Mouse (Mus musculus) MEL (cell line): ENCODE data around the gene Rab11fip3. TPM values are rescaled to one million over a fixed set of nuclear protein-coding genes. Genes with fewer than 3 reads are reported as not detected.

ENCODE experiments used
- DNase-seq: peaks from one replicate; pipeline ENCODE4 v3.0.0; 2011; ENCODE audit warnings: low read depth, low spot score
- H3K27ac ChIP-seq: 2 replicates; pipeline ENCODE4 v1.5.1; 2012; ENCODE audit warnings: low read depth, mild to moderate bottlenecking, control low read depth, low read length, moderate library complexity; ENCODE audit not compliant: control insufficient read depth
- H3K27me3 ChIP-seq, 2 experiments: fragments of 150-350 bp in 1 of 2; sonication (generic) in 1 of 2; 2 replicates each; pipeline ENCODE4 v1.6.1; 2012; ENCODE audit warnings: low read length in 2 of 2, mild to moderate bottlenecking in 2 of 2, improper control_type of control experiment in 1 of 2, moderate library complexity in 1 of 2; ENCODE audit not compliant: insufficient read depth in 2 of 2, control insufficient read depth in 1 of 2
- H3K36me3 ChIP-seq, 2 experiments: 2 replicates each; pipeline ENCODE4 v1.6.1; 2012 to 2014; ENCODE audit warnings: low read length in 2 of 2, improper control_type of control experiment in 1 of 2, inconsistent platforms in 1 of 2, mild to moderate bottlenecking in 1 of 2; ENCODE audit not compliant: insufficient read depth in 2 of 2, control insufficient read depth in 1 of 2
- H3K4me1 ChIP-seq, 2 experiments: fragments of 150-350 bp in 1 of 2; sonication (generic) in 1 of 2; 2 replicates each; pipeline ENCODE4 v1.6.1; 2012; ENCODE audit warnings: low read length in 2 of 2, improper control_type of control experiment in 1 of 2, mild to moderate bottlenecking in 1 of 2; ENCODE audit not compliant: insufficient read depth in 2 of 2, control insufficient read depth in 1 of 2
- H3K4me3 ChIP-seq, 2 experiments: fragments of 150-350 bp in 1 of 2; sonication (generic) in 1 of 2; 2 replicates each; pipeline ENCODE4 v1.5.1; 2012; ENCODE audit warnings: low read depth in 2 of 2, low read length in 2 of 2, mild to moderate bottlenecking in 2 of 2, moderate library complexity in 2 of 2, control low read depth in 1 of 2, improper control_type of control experiment in 1 of 2; ENCODE audit not compliant: control insufficient read depth in 1 of 2, insufficient read depth in 1 of 2
- H3K79me2 ChIP-seq: 2 replicates; pipeline ENCODE4 v1.6.1; 2012; ENCODE audit warnings: mild to moderate bottlenecking, low read length, moderate library complexity; ENCODE audit not compliant: control insufficient read depth, poor library complexity, insufficient read depth
- H3K9ac ChIP-seq: 2 replicates; pipeline ENCODE4 v1.6.1; 2012; ENCODE audit warnings: low read depth, mild to moderate bottlenecking, control low read depth, low read length, moderate library complexity; ENCODE audit not compliant: control insufficient read depth, poor library complexity, severe bottlenecking
- H3K9me3 ChIP-seq: fragments of 150-350 bp; sonication (generic); replicated peaks from 2 replicates; pipeline ENCODE4 v1.6.1; 2012; ENCODE audit warnings: mild to moderate bottlenecking, low read length, improper control_type of control experiment, moderate library complexity; ENCODE audit not compliant: insufficient read depth
- BHLHE40 ChIP-seq: IDR thresholded peaks from 2 replicates; pipeline ENCODE4 v1.6.1; 2012; ENCODE audit warnings: low read depth, mild to moderate bottlenecking, inconsistent platforms, low read length, improper control_type of control experiment, borderline replicate concordance
- E2F4 ChIP-seq: IDR thresholded peaks from 2 replicates; pipeline ENCODE4 v1.6.1; 2011; ENCODE audit warnings: low read depth, low read length, improper control_type of control experiment, borderline replicate concordance
- ELF1 ChIP-seq: IDR thresholded peaks from 2 replicates; pipeline ENCODE4 v1.6.1; 2014; ENCODE audit warnings: low read depth, mild to moderate bottlenecking, inconsistent platforms, low read length, improper control_type of control experiment, moderate library complexity
- EP300 ChIP-seq, 2 experiments: IDR thresholded peaks; 2 replicates each; pipeline ENCODE4 v1.6.1; 2011; ENCODE audit warnings: improper control_type of control experiment in 2 of 2, low read length in 2 of 2, low read depth in 1 of 2, mild to moderate bottlenecking in 1 of 2
- ETS1 ChIP-seq: IDR thresholded peaks from 2 replicates; pipeline ENCODE4 v1.6.1; 2012; ENCODE audit warnings: low read depth, mild to moderate bottlenecking, inconsistent platforms, low read length, improper control_type of control experiment, moderate library complexity
- GATA1 ChIP-seq: IDR thresholded peaks from 2 replicates; pipeline ENCODE4 v1.6.1; 2011; ENCODE audit warnings: low read depth, low read length, improper control_type of control experiment
- JUND ChIP-seq: IDR thresholded peaks from 2 replicates; pipeline ENCODE4 v1.6.1; 2011; ENCODE audit warnings: low read depth, mild to moderate bottlenecking, improper control_type of control experiment, low read length
- KAT2A ChIP-seq: conservative IDR thresholded peaks from 2 replicates; pipeline ENCODE4 v1.6.1; 2012; ENCODE audit warnings: low read depth, low read length, improper control_type of control experiment, inconsistent platforms
- MAFK ChIP-seq: IDR thresholded peaks from 2 replicates; pipeline ENCODE4 v1.6.1; 2011; ENCODE audit warnings: low read depth, mild to moderate bottlenecking, low read length, improper control_type of control experiment, borderline replicate concordance
- MAZ ChIP-seq: IDR thresholded peaks from 2 replicates; pipeline ENCODE4 v1.6.1; 2012; ENCODE audit warnings: low read depth, mild to moderate bottlenecking, inconsistent platforms, low read length, improper control_type of control experiment
- MEF2A ChIP-seq: IDR thresholded peaks from 2 replicates; pipeline ENCODE4 v1.6.1; 2014; ENCODE audit warnings: low read depth, mild to moderate bottlenecking, inconsistent platforms, low read length, improper control_type of control experiment; ENCODE audit not compliant: poor library complexity, insufficient replicate concordance, severe bottlenecking; ENCODE audit errors: extremely low read depth
- MXI1 ChIP-seq: IDR thresholded peaks from 2 replicates; pipeline ENCODE4 v1.6.1; 2011; ENCODE audit warnings: mild to moderate bottlenecking, low read depth, low read length, improper control_type of control experiment
- NRF1 ChIP-seq: IDR thresholded peaks from 2 replicates; pipeline ENCODE4 v1.6.1; 2014; ENCODE audit warnings: low read depth, mild to moderate bottlenecking, inconsistent platforms, low read length, improper control_type of control experiment, moderate library complexity; ENCODE audit not compliant: poor library complexity, insufficient read depth, severe bottlenecking
- POLR2A ChIP-seq, 2 experiments: IDR thresholded peaks; 2 replicates each; pipeline ENCODE4 v1.6.1; 2011 to 2012; ENCODE audit warnings: low read length in 2 of 2, mild to moderate bottlenecking in 2 of 2, control low read depth in 1 of 2, improper control_type of control experiment in 1 of 2, low read depth in 1 of 2, moderate library complexity in 1 of 2; ENCODE audit not compliant: control insufficient read depth in 1 of 2, insufficient read depth in 1 of 2, poor library complexity in 1 of 2
- POLR2AphosphoS2 ChIP-seq: IDR thresholded peaks from 2 replicates; pipeline ENCODE4 v1.6.1; 2011; ENCODE audit warnings: low read length, improper control_type of control experiment
- RCOR1 ChIP-seq: IDR thresholded peaks from 2 replicates; pipeline ENCODE4 v1.6.1; 2012; ENCODE audit warnings: low read depth, mild to moderate bottlenecking, inconsistent platforms, low read length, improper control_type of control experiment
- SMC3 ChIP-seq: IDR thresholded peaks from 2 replicates; pipeline ENCODE4 v1.6.1; 2011; ENCODE audit warnings: low read depth, low read length, improper control_type of control experiment
- TCF12 ChIP-seq: IDR thresholded peaks from 2 replicates; pipeline ENCODE4 v1.6.1; 2014; ENCODE audit warnings: low read depth, mild to moderate bottlenecking, inconsistent platforms, low read length, improper control_type of control experiment, moderate library complexity
- USF1 ChIP-seq: IDR thresholded peaks from 2 replicates; pipeline ENCODE4 v1.6.1; 2014; ENCODE audit warnings: low read depth, mild to moderate bottlenecking, inconsistent platforms, low read length, improper control_type of control experiment, moderate library complexity
- USF2 ChIP-seq, 2 experiments: IDR thresholded peaks; 2 replicates each; pipeline ENCODE4 v1.6.1; 2011 to 2012; ENCODE audit warnings: improper control_type of control experiment in 2 of 2, low read length in 2 of 2, borderline replicate concordance in 1 of 2, inconsistent platforms in 1 of 2, low read depth in 1 of 2, mild to moderate bottlenecking in 1 of 2; ENCODE audit not compliant: insufficient read depth in 1 of 2
- ZMIZ1 ChIP-seq: IDR thresholded peaks from 2 replicates; pipeline ENCODE4 v1.6.1; 2012; ENCODE audit warnings: low read depth, mild to moderate bottlenecking, inconsistent platforms, low read length, improper control_type of control experiment, moderate library complexity
- ZNF384 ChIP-seq: IDR thresholded peaks from 2 replicates; pipeline ENCODE4 v1.6.1; 2012; ENCODE audit warnings: low read depth, mild to moderate bottlenecking, inconsistent platforms, low read length, improper control_type of control experiment
- polyA plus RNA-seq, 2 experiments: library from polyadenylated mRNA; stranded (reverse) in 1 of 2; unstranded in 1 of 2; fragments of >175 nt in 1 of 2; fragments of >200 nt in 1 of 2; gene quantifications; 2 replicates each; pipeline versions ENCODE4 v1.2.1 to v1.2.4; 2012; ENCODE audit warnings: low replicate concordance in 2 of 2, low read depth in 1 of 2; ENCODE audit not compliant: insufficient read length in 2 of 2, insufficient read depth in 1 of 2, missing spikeins in 1 of 2
- total RNA-seq: library from RNA; depleted of rRNA; stranded (reverse); fragments of 300-350 nt; gene quantifications from 2 replicates; pipeline ENCODE4 v1.2.3, GENCODE M21; 2012

The Rab11fip3 gene
- total and polyA plus RNA-seq, 3 experiments, result 3.2 to 18.9 TPM; not detected in 1

DNA sequence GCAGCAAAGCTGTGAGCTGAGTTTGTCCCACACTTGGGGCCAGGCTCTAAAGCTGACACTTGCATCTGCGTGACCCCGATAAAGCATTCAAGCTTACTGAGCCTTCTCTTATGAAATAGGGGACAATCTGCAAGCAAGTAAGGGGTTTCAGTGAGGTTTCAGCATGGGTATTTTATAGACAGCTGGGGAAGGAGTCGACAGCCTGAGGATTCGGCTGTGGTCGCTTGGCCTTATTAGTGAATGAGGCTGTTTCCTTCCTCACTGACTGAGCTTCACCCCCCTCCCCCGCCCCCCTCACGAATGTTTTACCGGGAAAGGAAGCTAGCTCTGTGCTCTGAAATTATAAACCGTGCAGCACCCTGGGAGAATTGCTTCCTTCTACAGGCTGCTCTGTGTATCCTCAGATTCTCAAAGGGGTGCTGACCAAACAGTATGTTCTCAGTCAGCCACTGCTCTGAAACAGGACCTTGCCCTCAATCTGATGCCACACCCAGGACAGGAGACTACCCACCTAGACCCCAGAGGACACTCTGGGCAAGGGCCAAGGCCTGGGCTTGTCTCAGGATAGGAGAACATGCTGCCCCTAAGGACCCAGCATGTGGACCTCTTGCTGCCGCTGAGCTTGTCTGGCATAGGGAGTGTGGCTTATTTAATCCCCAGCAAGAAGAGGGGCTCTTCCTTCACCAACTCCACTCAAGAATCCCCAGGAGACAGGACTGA, 63.5 kb downstream of the Rab11fip3 start (continued):
- TF ChIP-seq ZNF384 (no peak), MAZ (peak; percentile 92), RCOR1 (peak; percentile 96), MAFK (no peak; the same call in 1 of the 2 replicates), POLR2AphosphoS2 (no peak), USF1 (no peak), MEF2A (no peak), ELF1 (peak; percentile 35; the same call in 1 of the 2 replicates), KAT2A (no peak), JUND (no peak), BHLHE40 (no peak), E2F4 (no peak), SMC3 (no peak), NRF1 (no peak), POLR2A (IDR thresholded peaks at IDR 0.05; ENCODE audit: control insufficient read depth in 1 of 2, insufficient read depth in 1 of 2, low read depth in 1 of 2, low read length in 2 of 2, poor library complexity in 1 of 2) (peak in 1 of 2 experiments; percentile 40; a peak in 1 of 4 replicates), GATA1 (peak; percentile 89), ETS1 (peak; percentile 93), TCF12 (peak; percentile 92), MXI1 (0 out of 2 replicates have a peak, but pooled peaks have one; percentile 29), EP300 (IDR thresholded peaks at IDR 0.05; ENCODE audit: low read depth in 1 of 2, low read length in 2 of 2) (peak; percentile 80 to 89)

DNA sequence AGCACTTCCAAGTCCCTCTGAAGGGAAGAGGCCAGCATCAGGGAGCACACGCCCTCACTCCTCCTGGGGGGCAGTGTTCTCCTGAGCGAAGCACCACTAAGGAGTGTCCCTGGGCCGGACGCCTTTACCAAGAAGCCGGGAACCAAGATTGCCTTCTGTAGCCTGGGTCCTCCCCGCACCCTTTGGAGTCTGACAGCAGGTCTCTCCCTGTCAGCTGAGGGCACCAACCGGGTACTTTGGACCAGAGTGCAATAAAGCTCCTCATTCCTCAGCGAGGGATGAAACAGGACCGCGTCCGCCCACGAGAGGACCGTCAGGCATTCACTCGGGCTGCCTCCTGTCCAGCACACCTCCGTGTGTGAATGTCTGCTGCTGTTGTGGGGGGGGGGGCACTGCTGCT, 64.6 kb downstream of the Rab11fip3 start:
- Histone ChIP-seq H3K4me3 (no peak overlapping the region), H3K27ac (peak overlapping the region; percentile 80; the same call in 1 of the 2 replicates), H3K9me3 (no peaks in the 10 kb centered on the region), H3K9ac (no peak overlapping the region), H3K27me3 (no peaks in the 10 kb centered on the region), H3K79me2 (no peaks in the 10 kb centered on the region), H3K4me1 (peaks cover 4 to 37% of the 10 kb centered on the region in 2 experiments), H3K36me3 (peaks cover 0 to 29% of the 10 kb centered on the region in 2 experiments; a peak in 2 of 4 replicates)
- DNase-seq, result no peak
- TF ChIP-seq ZNF384, result no peak
- no peak for TF ChIP-seq E2F4
- no peak for TF ChIP-seq TCF12
- TF ChIP-seq ZMIZ1, result no peak
- TF ChIP-seq RCOR1, result no peak
- TF ChIP-seq USF2 (IDR thresholded peaks at IDR 0.05; ENCODE audit: borderline replicate concordance in 1 of 2, insufficient read depth in 1 of 2, low read depth in 1 of 2, low read length in 2 of 2), result no peak
- no peak for TF ChIP-seq EP300 (IDR thresholded peaks at IDR 0.05; ENCODE audit: low read depth in 1 of 2, low read length in 2 of 2)
- TF ChIP-seq, all 39 proteins: peak for 0
